Mouse (Mus musculus): ENCODE data around the gene Tor3a.

Tor3a gene

DNA sequence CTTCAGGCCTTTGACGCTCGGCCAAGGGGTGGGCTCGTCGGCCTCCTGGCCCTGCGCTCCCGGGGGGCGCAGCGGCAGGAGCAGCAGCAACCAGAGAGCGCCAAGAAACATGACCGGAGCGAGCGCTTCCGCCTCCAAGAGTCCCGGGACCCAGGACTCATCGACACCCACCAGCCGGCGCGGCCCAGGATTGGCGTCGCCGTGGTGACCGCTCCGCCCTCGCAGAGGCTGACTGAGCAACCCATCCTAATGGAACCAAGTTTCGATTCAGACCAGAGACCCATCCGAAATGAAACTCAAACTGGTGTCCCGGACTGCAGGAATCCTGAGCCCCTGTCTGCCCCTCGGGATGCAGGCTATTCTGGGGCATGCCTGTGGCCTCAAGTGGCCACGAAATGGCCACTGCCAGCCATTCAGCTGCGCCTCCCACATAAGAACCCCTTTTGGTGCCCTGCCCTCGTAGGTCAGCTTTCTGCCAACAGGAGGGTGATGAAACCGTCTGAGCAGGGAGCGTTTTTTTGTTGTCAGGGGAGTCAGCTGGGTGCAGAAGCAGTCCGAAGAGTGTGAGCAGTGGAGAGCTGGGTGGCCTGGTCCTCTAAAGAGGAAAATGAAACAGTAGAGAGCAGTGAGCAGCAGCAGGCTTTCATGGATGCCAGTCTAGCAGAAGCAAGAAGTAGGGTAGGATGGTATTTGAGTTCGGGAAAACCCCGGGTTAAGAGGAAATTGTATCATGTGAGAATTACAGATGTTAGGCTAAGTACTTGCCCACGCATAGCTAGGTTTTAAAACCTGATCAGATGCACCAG, at the start of gene Tor3a:
Gene Tor3a, minus strand, starts transcription at position 162 of the 806 bp plus-strand sequence.
- 10% methylated on average over 37 of the region's 37 CpGs for WGBS

DNA sequence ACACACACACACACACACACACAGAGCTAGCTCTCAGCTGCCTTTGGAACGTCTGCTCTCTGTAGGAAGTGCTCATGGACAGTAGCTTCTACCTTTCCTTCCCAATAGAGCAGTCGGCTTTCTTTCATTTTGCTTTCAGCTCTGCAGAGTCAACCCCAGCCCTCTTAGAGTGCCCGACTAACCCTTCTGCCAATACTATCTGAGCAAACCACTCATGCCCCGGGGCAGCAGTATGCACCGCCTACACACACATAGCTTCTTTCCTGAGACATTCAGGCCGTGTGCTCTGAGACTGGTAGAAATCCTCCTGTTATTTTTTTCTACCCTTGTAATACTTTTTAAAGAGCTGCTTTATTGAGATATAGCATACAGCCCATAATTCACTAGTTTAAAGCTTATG, 47.9 kb upstream of the Tor3a start:
- WGBS = 57% methylated on average over 6 of the region's 6 CpGs

DNA sequence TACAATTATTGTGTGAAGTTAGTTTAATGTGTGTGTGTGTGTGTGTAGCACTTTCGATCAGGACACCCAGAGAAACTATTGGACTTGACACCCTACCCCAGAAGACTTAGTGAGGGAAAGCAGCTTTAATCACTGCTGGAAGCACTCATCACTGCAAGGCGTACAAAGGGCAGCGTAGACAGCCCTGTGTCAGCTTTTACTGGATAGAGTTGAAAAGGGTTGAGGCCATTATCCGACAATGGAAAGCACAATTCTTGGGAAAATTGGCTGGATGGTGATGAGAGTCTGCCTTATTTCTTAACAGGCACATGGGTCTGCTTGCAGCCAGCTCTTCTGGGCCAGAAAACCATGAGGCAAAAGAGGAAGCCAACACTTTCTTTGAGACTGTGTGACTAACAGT, 45.9 kb upstream of the Tor3a start:
- 71% methylated on average over 4 of the region's 4 CpGs for WGBS

GRCm38 (mm10) chr1:156718950-156719805, 45.0 kb upstream of the Tor3a start, which contains the start of gene Fam20b:
Fam20b (minus strand) TSS chr1:156719086.
- 3% methylated on average over 47 of the region's 47 CpGs for WGBS

DNA sequence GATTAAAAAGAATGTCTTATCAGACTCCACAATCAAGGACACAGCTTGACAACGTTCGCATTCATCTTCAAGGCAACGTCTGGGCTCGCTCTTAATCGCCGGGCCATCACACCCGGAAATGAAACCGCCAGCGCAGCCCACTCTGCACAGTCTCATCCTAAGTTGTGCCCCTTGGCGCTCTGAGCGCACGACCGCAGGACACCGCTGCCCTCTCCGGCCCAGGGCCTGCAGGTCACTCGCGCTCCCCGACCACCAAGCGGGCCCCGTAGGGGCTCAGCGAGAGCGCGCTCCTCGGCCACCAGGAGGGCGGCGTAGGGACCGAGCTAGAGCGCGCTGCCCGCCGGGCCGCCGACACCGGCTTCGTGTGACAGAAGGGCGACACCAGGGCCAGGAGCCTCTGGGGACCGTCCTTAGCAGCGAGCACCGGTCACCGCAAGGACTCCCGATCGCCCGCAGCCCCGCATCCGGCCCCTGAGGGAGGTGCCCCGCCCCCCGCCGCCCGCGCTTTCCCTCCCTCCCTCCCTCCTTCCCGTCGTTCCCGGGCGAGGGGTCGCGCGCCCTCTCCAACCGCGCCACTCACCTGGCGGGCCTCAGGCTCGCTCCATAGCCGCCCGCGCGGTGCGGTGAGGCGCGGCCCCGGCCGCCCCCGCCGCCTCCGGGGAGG, 44.3 kb upstream of the Tor3a start:
- WGBS = under 1% methylated on average over 71 of the region's 73 CpGs

DNA sequence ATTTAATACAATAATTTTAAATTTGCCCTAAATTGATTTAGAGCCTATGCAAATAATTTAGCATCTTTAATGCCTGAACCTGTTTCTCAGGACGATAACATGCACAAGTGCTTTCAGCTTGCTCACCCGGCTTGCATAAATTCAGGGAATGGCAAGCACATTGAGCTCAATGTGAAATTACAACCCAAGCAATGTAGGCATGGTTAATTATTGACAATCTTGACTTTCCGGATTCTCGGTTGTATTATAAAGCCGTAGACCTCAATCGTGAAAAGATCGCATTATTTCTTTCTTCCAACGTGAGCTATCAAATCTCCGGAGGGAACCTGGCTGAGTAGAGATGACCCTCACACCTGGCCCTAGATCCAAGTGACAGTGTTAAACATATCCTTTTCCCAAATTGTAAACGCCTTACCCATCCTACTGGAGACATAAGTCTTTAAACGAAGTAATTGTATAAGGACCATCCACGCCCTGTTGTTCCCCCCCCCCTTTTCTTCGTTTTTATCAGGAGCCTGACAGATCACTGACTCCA, 43.7 kb upstream of the Tor3a start:
- WGBS = 9% methylated on average over 13 of the region's 13 CpGs

DNA sequence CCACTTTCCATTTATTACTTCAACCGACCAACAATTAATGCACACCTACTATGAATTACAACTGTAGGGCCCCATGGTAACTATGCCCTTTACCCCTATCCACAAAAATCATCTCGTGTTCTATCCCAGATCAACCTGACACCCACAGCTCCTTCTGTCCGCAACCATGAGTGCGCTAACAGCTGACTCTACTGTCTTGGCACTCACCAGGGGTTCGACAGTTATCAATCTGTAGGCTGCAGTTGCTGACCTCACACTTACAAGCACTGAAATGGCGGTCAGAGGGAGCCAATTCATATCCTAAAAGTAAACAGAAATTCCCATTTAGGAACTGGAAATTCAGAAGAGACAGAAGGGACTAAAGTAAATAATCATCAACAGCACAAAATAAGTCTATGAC, 42.5 kb upstream of the Tor3a start:
- 79% methylated on average over 6 of the region's 6 CpGs for WGBS

GRCm38 (mm10) chr1:156710472-156711098, 36.4 kb upstream of the Tor3a start:
- 43% methylated on average over 10 of the region's 10 CpGs for WGBS

GRCm38 (mm10) chr1:156708672-156709071, 34.5 kb upstream of the Tor3a start:
- WGBS = 89% methylated on average over 3 of the region's 3 CpGs

DNA sequence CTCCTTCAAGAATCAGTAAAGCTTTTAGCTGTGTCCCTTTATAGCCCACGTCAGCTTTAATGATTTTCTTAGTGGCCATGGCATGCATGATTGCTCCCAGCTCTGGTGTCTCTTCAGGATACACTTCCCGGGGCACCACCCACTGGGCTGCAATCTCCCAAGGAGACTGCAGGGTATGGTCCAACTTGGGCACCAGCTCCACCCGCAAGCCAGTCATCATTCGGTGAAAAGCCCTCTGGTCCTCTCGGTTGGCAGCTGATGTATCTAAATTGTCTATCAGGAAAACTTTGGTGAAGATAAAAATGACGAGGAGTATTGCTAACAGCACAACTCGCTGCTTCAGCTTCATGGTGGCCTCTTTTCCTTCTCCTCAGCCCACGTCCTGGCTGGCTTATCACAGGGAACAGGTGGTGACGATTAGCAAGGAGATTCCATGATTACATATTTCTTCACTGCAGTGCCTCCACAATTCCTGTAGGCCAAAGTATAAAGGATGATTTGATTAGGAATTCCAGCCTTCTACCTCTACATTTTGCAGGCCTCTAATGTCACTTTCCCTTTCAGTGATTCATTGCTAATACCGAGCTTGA, 31.6 kb upstream of the Tor3a start:
- 66% methylated on average over 10 of the region's 10 CpGs for WGBS

DNA sequence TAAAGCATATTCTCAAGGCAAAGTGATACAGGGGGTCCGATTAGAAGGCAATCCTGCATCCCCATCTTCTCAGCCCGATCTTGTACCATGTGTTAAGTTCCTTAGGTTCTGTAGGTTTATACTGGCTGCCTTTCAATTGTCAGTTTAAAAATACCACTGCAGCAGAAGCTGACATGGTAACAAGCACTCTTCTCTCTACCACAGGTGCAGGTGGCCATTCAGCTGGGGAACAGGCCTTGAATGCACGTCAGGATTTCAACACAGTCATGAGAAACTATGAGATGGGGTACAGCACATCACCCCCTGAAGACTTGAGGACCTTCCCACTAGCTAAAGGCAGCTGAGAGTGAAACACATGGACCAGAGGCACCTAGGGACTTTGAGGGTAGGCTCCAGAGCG, 29.3 kb upstream of the Tor3a start:
- WGBS = 61% methylated on average over 4 of the region's 4 CpGs

DNA sequence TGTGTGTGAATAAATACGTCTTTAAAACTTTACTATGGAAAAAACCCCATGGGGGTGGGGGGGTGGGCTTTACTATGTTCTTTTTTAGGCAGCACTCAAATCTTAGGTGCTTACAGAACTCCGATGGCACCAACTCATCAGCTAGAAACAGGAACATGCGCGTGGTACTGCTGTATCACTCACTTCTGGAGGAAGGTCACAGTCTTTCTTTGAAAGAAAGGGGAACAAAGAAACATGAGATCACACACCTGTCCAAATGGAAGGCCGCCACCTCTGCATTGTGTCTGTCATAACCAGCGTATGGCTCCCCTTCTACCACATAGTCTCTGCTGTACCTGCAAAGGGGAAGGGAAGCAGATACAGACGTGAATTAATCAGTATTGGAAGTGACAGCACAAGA, 28.0 kb upstream of the Tor3a start:
- WGBS = 89% methylated on average over 7 of the region's 7 CpGs

- WGBS = 74% methylated on average over 7 of the region's 7 CpGs
These were observed 12.0 kb upstream of the Tor3a start for GRCm38 (mm10) chr1:156686025-156686661.

DNA sequence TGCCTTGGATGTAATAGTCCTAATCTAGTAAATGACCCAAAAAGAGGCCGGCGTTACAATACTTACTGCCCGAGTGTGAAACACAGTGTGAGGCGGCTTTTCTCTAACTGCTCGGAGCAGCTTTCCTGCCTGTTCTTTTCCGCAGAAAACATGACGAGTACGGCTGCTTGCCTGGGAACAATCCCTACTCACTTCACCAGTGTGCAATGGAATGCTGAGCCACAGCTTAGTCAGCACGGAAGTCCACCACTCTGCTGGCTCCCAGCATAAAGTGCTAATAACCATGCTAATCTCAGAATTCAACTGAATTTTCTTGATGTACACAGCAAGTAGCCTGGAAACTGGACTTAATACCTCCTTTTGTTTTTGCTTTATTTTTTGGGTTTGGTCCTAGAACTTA, 5.4 kb upstream of the Tor3a start:
- 70% methylated on average over 9 of the region's 9 CpGs for WGBS

DNA sequence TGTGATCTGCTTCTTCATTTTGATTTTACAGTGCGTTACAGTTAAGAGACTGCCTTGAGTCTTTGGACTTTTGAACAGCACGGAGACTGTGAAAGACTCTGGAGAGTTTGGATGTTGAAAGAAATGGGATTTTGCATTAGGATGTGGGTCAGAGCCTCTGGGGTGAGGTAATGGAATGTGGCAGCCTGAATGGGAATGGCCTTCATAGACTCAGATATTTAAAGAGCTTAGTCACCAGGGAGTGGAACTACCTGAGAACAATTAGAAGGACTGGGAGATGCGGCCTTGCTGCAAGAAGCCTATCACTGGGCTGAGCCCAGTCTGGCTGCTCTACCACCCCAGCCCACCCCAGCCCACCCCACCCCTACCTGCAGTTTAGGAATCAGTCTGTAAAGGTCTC, 3.1 kb upstream of the Tor3a start:
- 86% methylated on average over 3 of the region's 3 CpGs for WGBS

- 62% methylated on average over 5 of the region's 5 CpGs for whole genome bisulfite sequencing
These were observed 2.4 kb upstream of the Tor3a start for GRCm38 (mm10) chr1:156676596-156676995.

DNA sequence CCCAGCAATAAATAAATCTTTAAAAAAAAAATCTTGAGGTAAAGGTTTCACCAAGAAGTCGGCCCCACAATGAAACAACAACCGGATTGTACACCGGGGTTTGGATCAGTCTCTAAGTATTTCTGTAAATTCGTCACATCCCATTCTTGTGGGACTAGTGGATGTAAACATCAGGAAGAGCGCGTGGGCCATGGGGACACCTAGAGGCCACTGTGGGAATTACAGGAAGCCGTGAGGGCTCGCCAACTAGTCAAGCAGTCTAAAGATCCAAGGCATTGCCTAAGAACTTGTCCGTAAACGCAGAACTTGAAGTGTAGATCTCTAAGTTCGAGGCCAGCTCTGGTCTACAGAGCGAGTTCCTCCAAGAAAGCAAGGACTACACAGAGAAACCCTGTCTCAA, 2.0 kb upstream of the Tor3a start:
- WGBS = 40% methylated on average over 12 of the region's 12 CpGs

- WGBS = 13% methylated on average over 29 of the region's 29 CpGs
These were observed 521 bp downstream of the Tor3a start for GRCm38 (mm10) chr1:156673476-156674194.

DNA sequence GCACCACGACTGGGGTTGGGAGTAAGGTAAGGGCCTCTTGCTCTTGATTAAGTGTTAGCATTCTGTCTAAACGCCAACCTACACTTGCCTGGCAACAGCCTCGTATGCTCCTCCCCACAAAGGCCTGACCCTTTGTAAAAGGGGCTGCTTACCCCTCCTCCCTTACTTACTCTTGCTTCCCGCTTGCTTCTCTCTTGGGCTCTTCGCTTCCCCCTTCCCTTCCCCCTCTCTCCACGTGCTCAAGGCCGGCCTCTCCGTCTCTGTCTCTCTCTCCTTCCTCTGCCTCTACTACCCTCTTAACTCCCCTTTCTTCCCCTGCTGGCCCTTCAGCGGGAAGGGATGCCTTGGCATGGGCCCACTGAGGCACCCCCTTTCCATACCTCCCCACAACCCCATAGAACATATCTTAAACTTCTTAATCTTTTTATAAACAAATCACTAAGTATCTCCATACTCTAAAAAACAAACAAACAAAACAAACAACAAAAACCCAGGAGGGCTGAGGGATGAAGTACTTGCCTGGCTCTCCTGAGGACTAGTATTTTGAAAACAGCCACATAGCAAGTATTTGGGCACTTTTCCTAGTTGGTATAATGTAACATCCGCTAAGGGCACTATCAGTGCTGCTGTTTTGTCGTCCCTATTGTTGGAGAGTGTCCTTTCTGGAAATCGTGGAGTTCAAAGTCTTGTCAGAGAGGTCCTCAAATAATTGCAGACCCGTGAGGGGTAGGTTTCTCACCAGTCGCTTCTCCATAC, 1.3 kb downstream of the Tor3a start:
- 47% methylated on average over 14 of the region's 14 CpGs for WGBS

Data from cerebral cortex, adult 2 months (tissue).